Mouse (Mus musculus) kidney, embryonic 16.5 days (tissue): ENCODE measurements around the gene Fermt2. TPM values are rescaled to one million over a fixed set of nuclear protein-coding genes. Genes with fewer than 3 reads are reported as not detected.

Experiments
- ATAC-seq: fragments of 200-750 bp; cut with Nextera tagmentation; 2 replicates; pipeline ENCODE4 v1.8.0; 2017; ENCODE audit warnings: moderate TSS enrichment; ENCODE audit not compliant: low FRiP score, low TSS enrichment
- H3K27ac ChIP-seq: fragments of 300-500 bp; sonication (generic); 2 replicates; pipeline ENCODE4 v1.5.1; 2014; ENCODE audit warnings: low read length
- H3K27me3 ChIP-seq: fragments of 300-500 bp; sonication (generic); 2 replicates; pipeline ENCODE4 v1.6.1; 2014; ENCODE audit warnings: low read length, control low read depth, mixed read lengths; ENCODE audit not compliant: insufficient read depth
- H3K36me3 ChIP-seq: fragments of 300-500 bp; sonication (generic); 2 replicates; pipeline ENCODE4 v1.6.1; 2014; ENCODE audit warnings: low read length, control low read depth, mixed read lengths; ENCODE audit not compliant: insufficient read depth
- H3K4me1 ChIP-seq: fragments of 300-500 bp; sonication (generic); 2 replicates; pipeline ENCODE4 v1.6.1; 2014; ENCODE audit warnings: low read length, control low read depth, mixed read lengths; ENCODE audit not compliant: insufficient read depth
- H3K4me2 ChIP-seq: fragments of 300-500 bp; sonication (generic); replicated peaks from 2 replicates; pipeline ENCODE4 v1.6.1; 2014; ENCODE audit warnings: low read depth, low read length
- H3K4me3 ChIP-seq: fragments of 300-500 bp; sonication (generic); 2 replicates; pipeline ENCODE4 v1.5.1; 2014; ENCODE audit warnings: mild to moderate bottlenecking, low read length
- H3K9ac ChIP-seq: fragments of 300-500 bp; sonication (generic); replicated peaks from 2 replicates; pipeline ENCODE4 v1.6.1; 2014; ENCODE audit warnings: low read length
- H3K9me3 ChIP-seq: fragments of 300-500 bp; sonication (generic); 2 replicates; pipeline ENCODE4 v1.6.1; 2016; ENCODE audit warnings: low read length, control low read depth
- WGBS: fragments of 180-500 bp; shearing (Covaris S2); extraction: QIAGEN DNeasy Blood & Tissue Kit; methylation state at CpG from one replicate; pipeline ENCODE4 v1.1.7; 2014; 5-methylcytosine and 5-hydroxymethylcytosine counted together
- polyA plus RNA-seq: library from polyadenylated mRNA; unstranded; fragments of >200 nt; fragmentation: Nextera tagmentation; extraction: Ambion mirVana; gene quantifications from 2 replicates; pipeline ENCODE4 v1.2.1, GENCODE M21; 2015

Gene Fermt2
- polyA plus RNA-seq, 1 experiment from 2014 or later, result 164 TPM

DNA sequence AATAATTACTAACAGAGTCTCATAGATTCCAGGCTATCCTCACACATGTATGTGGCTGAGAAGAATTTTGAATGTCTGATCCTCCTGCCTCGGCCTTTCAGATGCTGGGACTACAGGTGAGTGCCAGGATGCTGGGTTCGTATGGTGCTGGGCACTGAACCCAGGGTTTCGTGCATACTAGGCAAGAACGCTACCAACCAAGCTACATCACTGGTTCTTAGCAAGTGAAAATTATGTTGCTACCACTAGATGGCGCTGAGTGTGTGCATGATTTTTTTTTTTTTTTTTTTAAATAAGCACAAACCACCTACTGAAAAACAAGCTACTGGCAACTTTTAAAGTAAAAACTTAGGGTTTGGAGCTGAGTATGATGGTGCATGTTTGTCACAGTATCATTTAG is 106.7 kb downstream of the Fermt2 start:
- 10% methylated on average over 5 of the region's 5 CpGs for WGBS

DNA sequence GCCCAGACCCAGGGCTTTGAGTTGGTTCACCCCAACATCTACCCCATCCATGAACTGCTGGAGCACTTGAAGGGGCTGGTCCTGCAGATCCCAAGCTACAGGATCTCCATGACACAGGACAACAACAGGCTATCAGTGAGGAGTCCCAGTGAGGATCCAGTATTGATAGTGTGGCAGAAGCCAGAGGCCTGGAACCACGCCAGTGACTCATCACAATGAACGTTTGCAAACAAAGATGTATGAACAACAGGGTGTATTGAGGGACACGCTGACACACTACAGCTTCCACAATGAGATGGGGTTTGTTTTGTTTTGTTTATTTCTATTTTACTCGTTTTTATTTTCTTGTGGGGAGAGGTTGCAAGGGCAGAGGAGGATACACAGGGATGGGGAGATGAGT is 107.5 kb downstream of the Fermt2 start:
- H3K9me3 ChIP-seq, result peaks cover 6% of the 10 kb centered on the region
- ATAC-seq, result no peak
- H3K9ac ChIP-seq, result no peak overlapping the region
- H3K4me2 ChIP-seq, result no peak overlapping the region
- no peaks in the 10 kb centered on the region for H3K36me3 ChIP-seq
- H3K27me3 ChIP-seq, result no peaks in the 10 kb centered on the region
- H3K4me1 ChIP-seq, result no peaks in the 10 kb centered on the region
- 69% methylated on average over 4 of the region's 4 CpGs for WGBS
- H3K27ac ChIP-seq, result no peak overlapping the region
- no peak overlapping the region for H3K4me3 ChIP-seq

More for the DNA sequence above, 106.7 kb downstream of the Fermt2 start:
- Histone ChIP-seq H3K4me2 (no peak overlapping the region), H3K9ac (no peak overlapping the region), H3K27me3 (no peaks in the 10 kb centered on the region), H3K4me1 (no peaks in the 10 kb centered on the region), H3K27ac (no peak overlapping the region), H3K36me3 (no peaks in the 10 kb centered on the region), H3K4me3 (no peak overlapping the region), H3K9me3 (peaks cover 6% of the 10 kb centered on the region)
- no peak for ATAC-seq

DNA sequence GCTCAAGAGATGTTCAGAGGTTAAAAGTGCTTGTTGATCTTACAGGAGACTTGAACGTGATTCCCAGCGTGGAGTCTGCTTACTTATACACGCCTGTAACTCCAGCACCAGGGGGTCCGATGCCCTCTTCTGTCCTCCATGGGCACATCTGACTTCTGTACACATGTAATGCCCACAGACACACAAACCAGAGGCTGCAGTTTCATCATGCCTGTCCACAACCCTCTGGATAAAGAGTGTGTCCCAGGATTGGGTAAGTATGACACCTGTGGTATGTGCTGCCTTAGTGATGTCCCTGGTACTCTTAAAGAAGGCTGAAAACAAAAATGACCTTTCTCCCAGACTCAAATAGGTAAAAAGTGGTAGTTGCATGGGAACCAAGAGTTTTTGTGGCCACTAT is 110.6 kb downstream of the Fermt2 start:
- no peak overlapping the region for H3K9ac ChIP-seq
- no peak for ATAC-seq
- WGBS, result 76% methylated on average over 4 of the region's 4 CpGs

DNA sequence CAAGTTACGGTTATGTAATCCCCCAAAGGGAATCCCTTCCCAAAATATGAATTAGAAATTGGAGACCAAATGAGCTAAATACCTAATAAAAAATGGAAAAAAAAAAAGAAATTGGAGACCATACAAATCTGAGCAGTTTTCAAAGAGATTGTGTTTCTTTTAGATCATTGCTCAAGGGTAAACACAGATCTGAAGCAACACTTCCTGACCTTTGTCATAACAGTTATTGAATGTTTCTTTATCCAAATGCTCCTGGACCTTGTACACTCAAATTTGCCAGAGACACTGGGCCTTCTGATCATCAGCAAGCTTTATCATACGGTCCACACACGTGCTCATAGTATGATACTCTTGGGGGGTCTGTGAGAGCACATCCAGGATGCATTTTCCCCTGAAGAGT is 111.4 kb downstream of the Fermt2 start:
- ATAC-seq, result no peak
- 89% methylated on average over 3 of the region's 3 CpGs for WGBS

More for the DNA sequence above, 110.6 kb downstream of the Fermt2 start:
- Histone ChIP-seq H3K9me3 (no peaks in the 10 kb centered on the region), H3K27ac (no peak overlapping the region), H3K4me2 (no peak overlapping the region), H3K27me3 (no peaks in the 10 kb centered on the region), H3K36me3 (no peaks in the 10 kb centered on the region), H3K4me3 (no peak overlapping the region), H3K4me1 (no peaks in the 10 kb centered on the region)

DNA sequence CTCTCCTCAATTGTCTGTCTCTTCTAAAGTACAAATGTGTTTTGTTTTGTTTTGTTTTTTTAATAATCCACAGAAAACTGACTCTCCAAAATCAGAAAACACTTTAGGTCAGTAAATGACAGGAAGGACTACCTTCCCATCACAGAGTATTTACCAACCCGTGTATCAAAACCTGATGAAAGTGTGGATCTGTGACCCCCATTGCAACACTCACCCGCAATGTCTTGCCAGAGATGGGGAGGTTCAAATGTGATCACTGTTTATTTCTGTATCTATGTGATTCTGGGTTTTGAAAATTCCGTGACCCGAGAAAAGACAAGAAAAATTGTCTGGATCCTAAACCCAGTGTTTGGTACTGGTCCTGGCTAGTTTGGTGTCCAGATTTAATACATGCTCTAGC is 113.7 kb downstream of the Fermt2 start:
- Histone ChIP-seq H3K4me3 (no peak overlapping the region), H3K4me1 (no peaks in the 10 kb centered on the region), H3K27ac (no peak overlapping the region), H3K27me3 (no peaks in the 10 kb centered on the region), H3K9me3 (no peaks in the 10 kb centered on the region), H3K36me3 (no peaks in the 10 kb centered on the region), H3K4me2 (no peak overlapping the region), H3K9ac (no peak overlapping the region)
- no peak for ATAC-seq
- 90% methylated on average over 4 of the region's 4 CpGs for WGBS

More for the DNA sequence above, 111.4 kb downstream of the Fermt2 start:
- Histone ChIP-seq H3K27ac (no peak overlapping the region), H3K27me3 (no peaks in the 10 kb centered on the region), H3K4me3 (no peak overlapping the region), H3K9ac (no peak overlapping the region), H3K9me3 (no peaks in the 10 kb centered on the region), H3K4me2 (no peak overlapping the region), H3K36me3 (no peaks in the 10 kb centered on the region), H3K4me1 (no peaks in the 10 kb centered on the region)

Other genes with a start within 250 kb of the Fermt2 start
- 33.7 and 35.5 TPM in 2 replicates for gene Ero1l, start 211.3 kb downstream of the Fermt2 start, polyA plus RNA-seq
- gene Psmc6, start 200.3 kb downstream of the Fermt2 start, polyA plus RNA-seq, result 151 and 154 TPM in 2 replicates
- 56.3 and 67.1 TPM in 2 replicates for gene Styx, start 179.0 kb downstream of the Fermt2 start, polyA plus RNA-seq
- 58.1 and 63.0 TPM in 2 replicates for gene Gnpnat1, start 125.2 kb downstream of the Fermt2 start, polyA plus RNA-seq
- gene Ddhd1, start 128.0 kb upstream of the Fermt2 start, polyA plus RNA-seq, result 4.7 and 7.3 TPM in 2 replicates